16 mouse cellular contexts compared by ENCODE assay signal in the genomic region with DNA sequence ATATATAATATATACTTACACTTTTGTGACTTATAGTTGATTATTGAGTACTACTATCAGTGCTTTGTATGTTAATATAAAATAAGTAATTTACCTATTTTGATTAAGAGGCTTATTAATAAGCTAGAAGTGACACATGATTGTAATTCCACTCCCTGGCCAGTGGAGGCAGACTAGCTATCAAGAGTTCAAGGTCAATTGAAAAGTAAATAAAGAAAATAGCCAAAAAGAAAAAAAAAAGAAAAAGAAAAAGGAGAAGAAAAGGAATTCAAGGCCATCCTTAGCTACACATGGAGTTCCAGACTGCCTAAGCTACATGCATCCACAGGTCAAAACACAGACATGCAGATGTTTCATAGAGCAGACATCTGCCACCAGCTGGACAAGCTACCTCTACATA. TPM values are rescaled to one million over a fixed set of nuclear protein-coding genes. Genes with fewer than 3 reads are reported as not detected.
DNase-seq lines count a peak whose midpoint lies in the region; ATAC-seq and TF ChIP-seq lines count a peak whose summit lies in the region.
"Had no signal": no experiment of that assay in that cellular context is flagged by ENCODE, and none has a peak within 500 bp of the region (broad histone marks: within the 10 kb centered on the region; RNA-seq: fewer than 3 reads in every experiment).

No protein-coding gene starts in this region.

- H3K4me2 ChIP-seq in liver, postnatal 0 days (ENCODE audit: low read depth, low read length) = no peak overlapping the region
- H3K4me2 ChIP-seq: hindbrain, embryonic 13.5 days; liver, embryonic 13.5 days; neural tube, embryonic 12.5 days had no signal

- H3K27me3 ChIP-seq in liver, postnatal 0 days (ENCODE audit: insufficient read depth, low read length) = no peaks in the 10 kb centered on the region
- H3K27me3 ChIP-seq: hindbrain, embryonic 13.5 days; liver, embryonic 13.5 days; megakaryocyte, embryonic 14.5 days; neural tube, embryonic 12.5 days had no signal

- no peak for TF ChIP-seq EP300 in liver, postnatal 0 days (IDR thresholded peaks at IDR 0.05; ENCODE audit: low read depth)

- TF ChIP-seq CTCF in gastrocnemius, adult 2 months (IDR thresholded peaks at IDR 0.05) = peak; percentile 62
- peak; percentile 50 for TF ChIP-seq CTCF in liver, postnatal 0 days (IDR thresholded peaks at IDR 0.05; ENCODE audit: low read depth)

- intact Hi-C loops in gastrocnemius, adult 2 months (cut with DNase I) = no loop called here
- intact Hi-C loops in gastrocnemius, postnatal 36 days (cut with DNase I) = loop anchor here (5.0 kb wide), 1 partner anchor 111 kb away; no protein-coding TSS in a partner anchor
- intact Hi-C loops in left cerebral cortex, postnatal 25 days (cut with DNase I) = no loop called here

- no peaks in the 10 kb centered on the region for H3K36me3 ChIP-seq in liver, postnatal 0 days (replicated peaks; ENCODE audit: insufficient read depth, low read length)
- H3K36me3 ChIP-seq: G1E; heart, embryonic 10.5 days; hindbrain, embryonic 13.5 days; liver, embryonic 13.5 days; neural tube, embryonic 12.5 days had no signal

- H3K27ac ChIP-seq in gastrocnemius, adult 2 months = no peak overlapping the region
- peak overlapping the region; percentile 18; the same call in 1 of the 2 replicates for H3K27ac ChIP-seq in liver, postnatal 0 days (ENCODE audit: low read depth)
- H3K27ac ChIP-seq: heart, embryonic 10.5 days; hindbrain, embryonic 13.5 days; liver, embryonic 13.5 days; neural tube, embryonic 12.5 days had no signal

- no peak overlapping the region for H3K9ac ChIP-seq in liver, postnatal 0 days (replicated peaks)
- H3K9ac ChIP-seq: hindbrain, embryonic 13.5 days; liver, embryonic 13.5 days; neural tube, embryonic 12.5 days had no signal

- no peak for ATAC-seq in liver, postnatal 0 days
- 0 out of 2 replicates have a peak, but pooled peaks have one; percentile 20 for ATAC-seq in megakaryocyte progenitor cell, adult 5-6 weeks (replicated peaks; ENCODE audit: poor library complexity)

- no peaks in the 10 kb centered on the region for H3K9me3 ChIP-seq in liver, postnatal 0 days (ENCODE audit: low read length)
- H3K9me3 ChIP-seq: G1E; heart, embryonic 10.5 days; hindbrain, embryonic 13.5 days; liver, embryonic 13.5 days; megakaryocyte, embryonic 14.5 days; neural tube, embryonic 12.5 days had no signal

- H3K4me3 ChIP-seq in gastrocnemius, adult 2 months = no peak overlapping the region
- H3K4me3 ChIP-seq in liver, postnatal 0 days (ENCODE audit: low read depth, low read length) = no peak overlapping the region
- H3K4me3 ChIP-seq: heart, embryonic 10.5 days; hindbrain, embryonic 13.5 days; liver, embryonic 13.5 days; megakaryocyte, embryonic 14.5 days; neural tube, embryonic 12.5 days had no signal

- DNase-seq in gastrocnemius, adult 2 months = no peak
- no peak for DNase-seq in gastrocnemius, postnatal 36 days
- DNase-seq in liver, postnatal 0 days = no peak
- DNase-seq in liver = no peak
- DNase-seq in CD4-positive helper T cell, adult 2 months (ENCODE audit: low read depth, low spot score) = peak; percentile 38
- DNase-seq in left cerebral cortex, postnatal 25 days (ENCODE audit: low spot score in 2 of 2) = no peak
- DNase-seq in ovary, postnatal 36 days (ENCODE audit: low spot score) = no peak
- DNase-seq: cerebellum, postnatal 36 days; kidney, postnatal 14 days; liver, embryonic 13.5 days had no signal

- H3K4me1 ChIP-seq in liver, postnatal 0 days (ENCODE audit: insufficient read depth) = peaks cover 22% of the 10 kb centered on the region

RNA-seq across cellular contexts. Expression of gene Arf6, which starts 5.5 kb away (rescaled TPM):
- 10 to 100 TPM; 20.5 to 20.8 TPM for total RNA-seq in gastrocnemius, adult 2 months (2021)
- 10 to 100 TPM; 18.3 to 20.9 TPM for total RNA-seq in gastrocnemius, postnatal 36 days (2021)
- polyA plus RNA-seq in liver, postnatal 0 days (2015; fragmentation: Nextera tagmentation; extraction: Ambion mirVana) = 33.8 and 44.6 TPM in 2 replicates
- 89.6 and 90.6 TPM in 2 replicates for total RNA-seq in megakaryocyte progenitor cell, adult 5-6 weeks (2015)
- 145 and 148 TPM in 2 replicates for total RNA-seq in megakaryocyte progenitor cell, adult 5-6 weeks (2017)
- 10 to 100 TPM; 52.8 to 58.2 TPM for total RNA-seq in left cerebral cortex, postnatal 25 days (2021)

RNA-seq across cellular contexts. Expression of gene Gm9887, which starts 5.8 kb away (rescaled TPM):
- total RNA-seq in gastrocnemius, adult 2 months (2021) = not detected
- not detected for total RNA-seq in gastrocnemius, postnatal 36 days (2021)
- polyA plus RNA-seq in liver, postnatal 0 days (2015; fragmentation: Nextera tagmentation; extraction: Ambion mirVana) = 1.00 and 1.3 TPM in 2 replicates
- not detected in 2 replicates for total RNA-seq in megakaryocyte progenitor cell, adult 5-6 weeks (2015)
- total RNA-seq in megakaryocyte progenitor cell, adult 5-6 weeks (2017) = 1.5 TPM in 1 of 2 replicates, not detected in the other
- total RNA-seq in left cerebral cortex, postnatal 25 days (2021) = 1 to 10 TPM in 1 of 2 experiments, under 1 TPM in 1; 0.96 to 1.5 TPM

RNA-seq across cellular contexts. Expression of gene Nemf, which starts 9.5 kb away (rescaled TPM):
- 10 to 100 TPM; 23.1 to 23.6 TPM for total RNA-seq in gastrocnemius, adult 2 months (2021)
- 10 to 100 TPM; 15.9 to 21.6 TPM for total RNA-seq in gastrocnemius, postnatal 36 days (2021)
- 28.3 and 29.7 TPM in 2 replicates for polyA plus RNA-seq in liver, postnatal 0 days (2015; fragmentation: Nextera tagmentation; extraction: Ambion mirVana)
- 62.7 and 76.9 TPM in 2 replicates for total RNA-seq in megakaryocyte progenitor cell, adult 5-6 weeks (2015)
- total RNA-seq in megakaryocyte progenitor cell, adult 5-6 weeks (2017) = 80.0 and 130 TPM in 2 replicates
- total RNA-seq in left cerebral cortex, postnatal 25 days (2021) = 10 to 100 TPM; 46.0 to 46.6 TPM
